Mouse (Mus musculus): ENCODE data around the gene Vmn1r104.
"Not testable (repeated sequence)": the region's sequence is repeated elsewhere in the genome, so short reads cannot be mapped to it uniquely, and the experiment has no call there.

The Vmn1r104 gene

DNA sequence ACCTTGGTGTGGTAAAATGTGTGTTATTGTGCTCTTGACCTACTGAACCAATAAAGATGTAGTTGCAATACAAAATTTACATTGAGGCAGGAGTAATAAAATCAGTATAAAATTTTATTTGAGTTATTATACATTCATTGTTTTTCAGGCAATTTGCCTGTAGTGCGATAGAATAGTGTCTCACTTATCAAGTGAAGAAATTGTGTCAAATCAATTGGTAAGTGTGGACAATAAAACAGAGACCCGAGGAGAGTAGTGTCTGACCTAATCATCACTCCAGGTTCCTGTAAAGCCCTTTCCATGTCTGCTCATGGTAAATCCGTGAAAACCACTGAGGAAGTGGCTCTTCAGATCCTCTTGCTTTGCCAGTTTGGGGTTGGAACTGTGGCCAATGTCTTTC is at the start of gene Vmn1r104:
Gene Vmn1r104 (plus strand): TSS at position 301 of the 400 bp plus-strand sequence.
- DNase-seq (ENCODE audit: low spot score) = not testable (repeated sequence)

DNA sequence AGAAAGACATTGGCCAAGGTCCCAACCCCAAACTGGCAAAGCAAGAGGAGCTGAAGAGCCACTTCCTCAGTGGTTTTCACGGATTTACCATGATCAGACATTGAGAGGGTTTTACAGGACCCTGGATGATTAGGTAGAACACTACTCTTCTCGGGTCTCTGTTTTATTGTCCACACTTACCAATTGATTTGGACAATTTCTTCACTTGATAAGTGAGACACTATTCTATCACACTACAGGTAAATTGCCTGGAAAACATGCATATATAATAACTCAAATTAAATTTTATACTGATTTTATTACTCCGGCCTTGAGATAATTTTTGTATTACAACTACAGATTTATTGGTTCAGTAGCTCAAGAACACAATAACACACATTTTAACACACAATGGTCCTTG is 23.2 kb upstream of the Vmn1r104 start, which contains the start of gene Vmn1r103:
Gene Vmn1r103 (minus strand): TSS at position 101 of the 400 bp plus-strand sequence.
- not testable (repeated sequence) for DNase-seq (ENCODE audit: low spot score)

- DNase-seq (ENCODE audit: low spot score) = not testable (repeated sequence)
These were observed 12.0 kb downstream of the Vmn1r104 start, which contains the start of gene Gm5726 for GRCm38 (mm10) chr7:20545657-20546056. Gm5726 (minus strand) TSS chr7:20545757.

- DNase-seq (ENCODE audit: low spot score) = not testable (repeated sequence)
These were observed 42.5 kb downstream of the Vmn1r104 start, which contains the start of gene Gm4141 for GRCm38 (mm10) chr7:20576141-20576540. Gm4141 (minus strand) TSS chr7:20576241.
